Mouse (Mus musculus) midbrain, embryonic 10.5 days (tissue): Measurements from ENCODE around the gene Gm37240. TPM values are rescaled to one million over a fixed set of nuclear protein-coding genes. Genes with fewer than 3 reads are reported as not detected.

Experiments used
- DNase-seq: peaks from one replicate; pipeline ENCODE4 v3.0.0-alpha.2; 2017; ENCODE audit warnings: low spot score
- H3K27ac ChIP-seq: fragments of 300-500 bp; sonication (generic); replicated peaks from 2 replicates; pipeline ENCODE4 v1.5.1; 2016; ENCODE audit warnings: mild to moderate bottlenecking
- H3K27me3 ChIP-seq: fragments of 300-500 bp; sonication (generic); 2 replicates; pipeline ENCODE4 v1.6.1; 2016; ENCODE audit warnings: low read depth, mild to moderate bottlenecking; ENCODE audit not compliant: poor library complexity, severe bottlenecking
- H3K36me3 ChIP-seq: fragments of 300-500 bp; sonication (generic); 2 replicates; pipeline ENCODE4 v1.6.1; 2016; ENCODE audit warnings: mild to moderate bottlenecking, moderate library complexity
- H3K4me1 ChIP-seq: fragments of 300-500 bp; sonication (generic); 2 replicates; pipeline ENCODE4 v1.6.1; 2016
- H3K4me3 ChIP-seq: fragments of 300-500 bp; sonication (generic); 2 replicates; pipeline ENCODE4 v1.5.1; 2016; ENCODE audit warnings: mild to moderate bottlenecking, moderate library complexity
- H3K9me3 ChIP-seq: fragments of 300-500 bp; sonication (generic); replicated peaks from 2 replicates; pipeline ENCODE4 v1.6.1; 2016; ENCODE audit warnings: mild to moderate bottlenecking
- WGBS: fragments of 180-500 bp; shearing (Covaris S2); methylation state at CpG from one replicate; pipeline ENCODE4 v1.1.7; 2016; 5-methylcytosine and 5-hydroxymethylcytosine counted together
- polyA plus RNA-seq: library from polyadenylated mRNA; unstranded; fragments of >200 nt; fragmentation: Nextera tagmentation; extraction: Ambion mirVana; gene quantifications from 2 replicates; pipeline ENCODE4 v1.2.1, GENCODE M21; 2016

Gm37240 gene
- polyA plus RNA-seq, 1 experiment from 2014 or later, result 0.44 TPM

- no peaks in the 10 kb centered on the region for H3K9me3 ChIP-seq
- H3K4me3 ChIP-seq, result no peak overlapping the region
- H3K4me1 ChIP-seq, result peaks cover 14% of the 10 kb centered on the region
- peak overlapping the region; percentile 46 for H3K27ac ChIP-seq
- peaks cover 10% of the 10 kb centered on the region for H3K27me3 ChIP-seq
- 69% methylated on average over 7 of the region's 7 CpGs for WGBS
- no peak for DNase-seq
- H3K36me3 ChIP-seq, result no peaks in the 10 kb centered on the region
These were observed 1197.1 kb downstream of the Gm37240 start for GRCm38 (mm10) chr3:84690091-84690771.

DNA sequence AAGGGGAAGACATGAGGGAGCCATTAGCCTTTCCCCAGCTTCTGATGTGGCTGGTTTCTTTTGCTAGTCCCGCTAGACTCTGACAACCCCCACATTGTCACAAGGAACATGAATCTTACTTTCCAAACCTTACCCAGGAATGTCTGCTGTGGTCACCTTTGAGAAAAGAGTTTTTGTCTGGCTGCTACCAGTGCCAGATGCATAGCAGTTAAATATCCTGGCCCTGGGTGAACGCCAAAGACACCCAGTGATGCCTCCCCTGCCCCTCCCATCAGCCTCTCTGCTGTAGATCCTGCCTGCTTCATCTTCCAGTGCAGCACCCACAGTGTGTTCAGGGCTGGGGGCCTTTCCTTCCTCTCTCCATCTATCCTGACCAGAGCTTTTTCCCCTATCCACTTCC, 1197.7 kb downstream of the Gm37240 start:
- DNase-seq, result no peak
- Histone ChIP-seq H3K36me3 (no peaks in the 10 kb centered on the region), H3K4me3 (no peak overlapping the region), H3K27ac (peak overlapping the region; percentile 46), H3K4me1 (peaks cover 14% of the 10 kb centered on the region), H3K9me3 (no peaks in the 10 kb centered on the region), H3K27me3 (peaks cover 10% of the 10 kb centered on the region)
- WGBS, result 64% methylated on average over 2 of the region's 2 CpGs

- 84% methylated on average over 5 of the region's 5 CpGs for WGBS
These were observed 1199.1 kb downstream of the Gm37240 start for GRCm38 (mm10) chr3:84688176-84688575.

DNA sequence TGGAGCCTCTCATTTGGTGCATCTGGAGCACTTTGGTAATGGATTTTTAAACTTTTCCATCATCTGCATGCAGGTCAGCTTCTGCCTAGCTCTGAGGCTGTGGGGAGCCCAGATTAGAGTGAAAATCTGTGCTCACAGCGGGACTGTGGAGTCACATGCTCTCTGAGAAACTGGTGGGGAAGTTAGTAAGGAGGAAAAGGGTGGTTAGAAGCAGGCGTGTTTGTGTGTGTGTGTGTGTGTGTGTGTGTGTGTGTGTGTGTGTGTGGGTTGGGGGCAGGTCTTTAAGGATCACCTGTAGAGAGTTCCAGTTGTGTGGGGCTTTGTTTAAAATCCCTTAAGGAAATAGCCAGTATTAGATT, 1199.9 kb downstream of the Gm37240 start:
- no peak for DNase-seq
- H3K9me3 ChIP-seq, result no peaks in the 10 kb centered on the region
- WGBS, result 40% methylated on average over 2 of the region's 2 CpGs
- H3K4me3 ChIP-seq, result no peak overlapping the region
- peaks cover 10% of the 10 kb centered on the region for H3K27me3 ChIP-seq
- no peaks in the 10 kb centered on the region for H3K36me3 ChIP-seq
- peaks cover 14% of the 10 kb centered on the region for H3K4me1 ChIP-seq
- no peak overlapping the region for H3K27ac ChIP-seq

More at GRCm38 (mm10) chr3:84688176-84688575, 1199.1 kb downstream of the Gm37240 start:
- H3K27ac ChIP-seq, result no peak overlapping the region
- peaks cover 14% of the 10 kb centered on the region for H3K4me1 ChIP-seq
- peaks cover 10% of the 10 kb centered on the region for H3K27me3 ChIP-seq
- no peak for DNase-seq
- H3K9me3 ChIP-seq, result no peaks in the 10 kb centered on the region
- no peak overlapping the region for H3K4me3 ChIP-seq
- H3K36me3 ChIP-seq, result no peaks in the 10 kb centered on the region

GRCm38 (mm10) chr3:84686799-84687487, 1200.4 kb downstream of the Gm37240 start:
- H3K9me3 ChIP-seq, result no peaks in the 10 kb centered on the region
- no peak overlapping the region for H3K27ac ChIP-seq
- no peak for DNase-seq
- WGBS, result 76% methylated on average over 7 of the region's 7 CpGs
- H3K4me3 ChIP-seq, result no peak overlapping the region
- no peaks in the 10 kb centered on the region for H3K36me3 ChIP-seq
- peaks cover 14% of the 10 kb centered on the region for H3K4me1 ChIP-seq
- H3K27me3 ChIP-seq, result peaks cover 10% of the 10 kb centered on the region

GRCm38 (mm10) chr3:84686294-84686672, 1201.0 kb downstream of the Gm37240 start:
- Histone ChIP-seq H3K9me3 (no peaks in the 10 kb centered on the region), H3K4me3 (no peak overlapping the region), H3K4me1 (peaks cover 14% of the 10 kb centered on the region), H3K27ac (no peak overlapping the region), H3K27me3 (peaks cover 16% of the 10 kb centered on the region), H3K36me3 (no peaks in the 10 kb centered on the region)
- 91% methylated on average over 2 of the region's 2 CpGs for WGBS
- DNase-seq, result no peak

- 77% methylated on average over 8 of the region's 8 CpGs for WGBS
- Histone ChIP-seq H3K27me3 (peaks cover 21% of the 10 kb centered on the region), H3K36me3 (no peaks in the 10 kb centered on the region), H3K27ac (no peak overlapping the region), H3K4me1 (peaks cover 14% of the 10 kb centered on the region), H3K9me3 (no peaks in the 10 kb centered on the region), H3K4me3 (no peak overlapping the region)
- no peak for DNase-seq
These were observed 1201.5 kb downstream of the Gm37240 start for GRCm38 (mm10) chr3:84685662-84686293.

DNA sequence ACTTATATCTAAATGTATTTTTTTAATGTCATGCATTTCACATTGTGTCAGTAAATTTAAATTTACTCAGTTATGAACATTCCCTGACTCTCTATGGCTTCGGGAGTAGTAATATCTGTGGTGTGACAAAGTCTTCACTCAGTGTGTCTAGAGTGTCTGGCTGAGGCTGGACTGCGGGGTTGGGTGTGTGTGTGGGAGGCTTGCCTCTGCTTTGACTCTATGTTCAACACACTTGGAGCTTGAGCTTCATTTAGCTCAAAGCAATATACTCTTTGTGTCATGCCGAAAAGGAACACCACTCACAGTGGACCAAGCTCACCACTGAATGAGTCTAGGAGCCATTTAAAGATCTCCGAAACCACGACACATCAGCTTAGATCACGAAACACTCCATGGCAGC, 1203.5 kb downstream of the Gm37240 start:
- no peaks in the 10 kb centered on the region for H3K36me3 ChIP-seq
- WGBS, result 89% methylated on average over 6 of the region's 6 CpGs

DNA sequence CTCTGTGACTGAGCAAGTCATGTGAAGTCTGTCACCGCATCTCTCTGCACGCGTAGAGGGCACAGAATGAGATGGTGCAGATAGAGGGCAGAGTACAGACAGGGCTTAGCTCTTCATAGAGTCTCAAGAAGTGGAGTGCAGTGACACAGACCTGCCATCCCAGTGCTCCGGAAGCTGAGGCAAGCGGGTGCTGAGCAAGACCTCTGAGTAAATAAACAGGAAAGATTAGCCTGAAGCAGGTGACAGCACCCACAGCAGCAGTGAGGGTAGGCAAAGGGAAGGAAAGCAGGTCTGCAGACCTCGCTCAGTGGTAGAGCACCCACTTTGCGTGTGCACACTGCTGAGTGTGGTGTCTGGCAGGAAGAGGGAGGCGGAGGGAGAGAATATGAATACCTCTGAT, 1205.6 kb downstream of the Gm37240 start:
- H3K27ac ChIP-seq, result no peak overlapping the region
- 86% methylated on average over 8 of the region's 8 CpGs for WGBS

More for the DNA sequence above, 1203.5 kb downstream of the Gm37240 start:
- Histone ChIP-seq H3K27me3 (peaks cover 39% of the 10 kb centered on the region), H3K4me1 (no peaks in the 10 kb centered on the region; the same call in 1 of the 2 replicates), H3K9me3 (no peaks in the 10 kb centered on the region), H3K27ac (no peak overlapping the region), H3K4me3 (no peak overlapping the region)
- DNase-seq, result no peak

DNA sequence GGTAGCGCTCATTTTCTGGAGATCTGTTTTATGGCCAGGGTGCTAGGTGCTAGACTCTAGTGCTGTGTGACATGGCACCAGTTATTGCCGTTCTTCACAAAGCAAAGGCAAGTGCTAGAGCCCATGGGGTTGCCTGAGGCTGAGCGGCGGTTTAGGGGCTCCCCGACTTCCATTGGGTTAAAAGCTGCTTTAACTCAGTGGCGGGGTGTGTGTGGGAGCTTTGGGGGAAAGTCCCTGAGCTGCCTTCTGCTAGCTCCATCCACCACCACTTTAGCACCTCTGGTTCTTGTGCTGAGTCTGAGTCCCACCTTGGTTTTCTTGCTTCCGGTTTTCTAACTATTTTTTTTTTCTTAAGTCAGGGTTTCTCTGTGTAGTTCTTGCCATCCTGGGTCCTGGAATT, 1207.3 kb downstream of the Gm37240 start:
- WGBS, result 84% methylated on average over 7 of the region's 7 CpGs
- Histone ChIP-seq H3K27ac (no peak overlapping the region), H3K9me3 (no peaks in the 10 kb centered on the region), H3K4me3 (no peak overlapping the region), H3K27me3 (peaks cover 57% of the 10 kb centered on the region), H3K4me1 (peaks cover 6% of the 10 kb centered on the region; the same call in 1 of the 2 replicates), H3K36me3 (no peaks in the 10 kb centered on the region)
- DNase-seq, result no peak

More for the DNA sequence above, 1205.6 kb downstream of the Gm37240 start:
- Histone ChIP-seq H3K36me3 (no peaks in the 10 kb centered on the region), H3K4me1 (no peaks in the 10 kb centered on the region), H3K4me3 (no peak overlapping the region), H3K27me3 (peaks cover 52% of the 10 kb centered on the region), H3K9me3 (no peaks in the 10 kb centered on the region)
- DNase-seq, result no peak

GRCm38 (mm10) chr3:84679542-84679941, 1207.8 kb downstream of the Gm37240 start:
- WGBS, result 92% methylated on average over 8 of the region's 8 CpGs
- no peak for DNase-seq

GRCm38 (mm10) chr3:84678891-84679290, 1208.4 kb downstream of the Gm37240 start:
- peaks cover 6% of the 10 kb centered on the region; the same call in 1 of the 2 replicates for H3K4me1 ChIP-seq
- no peak for DNase-seq
- no peaks in the 10 kb centered on the region for H3K36me3 ChIP-seq
- H3K4me3 ChIP-seq, result no peak overlapping the region
- H3K27ac ChIP-seq, result no peak overlapping the region
- H3K9me3 ChIP-seq, result no peaks in the 10 kb centered on the region
- H3K27me3 ChIP-seq, result peaks cover 57% of the 10 kb centered on the region
- WGBS, result 88% methylated on average over 5 of the region's 5 CpGs

More at GRCm38 (mm10) chr3:84679542-84679941, 1207.8 kb downstream of the Gm37240 start:
- Histone ChIP-seq H3K4me1 (peaks cover 6% of the 10 kb centered on the region; the same call in 1 of the 2 replicates), H3K27ac (no peak overlapping the region), H3K9me3 (no peaks in the 10 kb centered on the region), H3K27me3 (peaks cover 57% of the 10 kb centered on the region), H3K4me3 (no peak overlapping the region), H3K36me3 (no peaks in the 10 kb centered on the region)

GRCm38 (mm10) chr3:84675710-84676109, 1211.6 kb downstream of the Gm37240 start:
- Histone ChIP-seq H3K27ac (no peak overlapping the region), H3K4me3 (no peak overlapping the region), H3K27me3 (peaks cover 69% of the 10 kb centered on the region), H3K36me3 (no peaks in the 10 kb centered on the region), H3K9me3 (no peaks in the 10 kb centered on the region), H3K4me1 (peaks cover 6% of the 10 kb centered on the region; the same call in 1 of the 2 replicates)
- DNase-seq, result no peak
- WGBS, result 49% methylated on average over 5 of the region's 5 CpGs
